Mouse (Mus musculus): ENCODE data around the gene Iqgap1.

DNA sequence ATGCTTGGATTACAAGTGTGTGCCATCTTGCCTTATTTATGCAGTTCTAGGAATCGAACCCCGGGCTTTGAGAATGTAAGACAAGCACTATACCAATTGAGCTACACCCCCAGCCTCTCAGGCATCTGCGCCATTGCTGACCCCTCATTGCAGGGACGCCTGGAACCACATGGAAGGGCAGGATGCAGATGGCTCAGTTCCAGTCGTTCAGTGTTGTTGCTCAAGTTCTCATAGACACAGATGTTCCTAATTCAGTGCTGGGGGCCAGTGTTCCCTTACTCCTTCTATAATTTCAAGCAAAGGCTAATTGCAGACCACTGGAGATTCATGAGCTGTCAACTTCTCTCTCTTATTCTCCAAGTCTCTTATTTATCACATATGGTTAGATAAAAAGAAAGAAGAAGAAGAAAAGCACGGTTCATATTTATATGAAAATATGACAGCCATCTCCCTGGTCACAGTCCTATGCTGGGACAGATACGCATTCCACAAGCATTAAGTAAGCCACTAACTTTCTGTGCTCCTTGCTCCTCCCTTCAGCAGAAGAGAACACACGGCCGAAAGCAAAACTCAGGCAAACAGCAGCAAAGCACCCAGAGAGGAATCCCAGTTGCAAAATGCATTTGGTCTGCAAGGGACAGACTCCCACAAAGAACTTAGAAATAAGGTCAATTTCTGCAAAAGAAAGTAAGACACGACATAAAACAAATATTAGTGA lies 159.4 kb downstream of the Iqgap1 start:
- TF ChIP-seq CTCF (IDR thresholded peaks at IDR 0.05; ENCODE audit: control insufficient read depth, insufficient read depth, low read length) (no peak), POLR2A (IDR thresholded peaks at IDR 0.05; ENCODE audit: borderline replicate concordance, control insufficient read depth, low read depth, low read length) (no peak)

Measured in bone marrow, adult 2 months (tissue).